Mouse (Mus musculus) right cerebral cortex, postnatal 4 days (tissue): Measurements from ENCODE around the gene Dpy19l1.

Experiments used
- DNase-seq: peaks from one replicate; pipeline ENCODE4 v3.0.0-alpha.2; 2022

The Dpy19l1 gene

GRCm38 (mm10) chr9:24467186-24467585, 35.8 kb downstream of the Dpy19l1 start:
- no peak for DNase-seq

- no peak for DNase-seq
Measured at GRCm38 (mm10) chr9:24466649-24467048, 36.3 kb downstream of the Dpy19l1 start.

GRCm38 (mm10) chr9:24461379-24461961, 41.5 kb downstream of the Dpy19l1 start:
- DNase-seq = no peak

GRCm38 (mm10) chr9:24453833-24454232, 49.1 kb downstream of the Dpy19l1 start:
- no peak for DNase-seq

GRCm38 (mm10) chr9:24450976-24451375, 52.0 kb downstream of the Dpy19l1 start:
- DNase-seq = no peak

GRCm38 (mm10) chr9:24450524-24450923, 52.4 kb downstream of the Dpy19l1 start:
- peak; percentile 15 for DNase-seq

GRCm38 (mm10) chr9:24434901-24435300, 68.0 kb downstream of the Dpy19l1 start:
- no peak for DNase-seq

- no peak for DNase-seq
Measured at GRCm38 (mm10) chr9:24429721-24430120, 73.2 kb downstream of the Dpy19l1 start.

GRCm38 (mm10) chr9:24425679-24426078, 77.3 kb downstream of the Dpy19l1 start:
- DNase-seq = no peak

- no peak for DNase-seq
Measured at GRCm38 (mm10) chr9:24423241-24423640, 79.7 kb downstream of the Dpy19l1 start.

- no peak for DNase-seq
Measured at GRCm38 (mm10) chr9:24421888-24422287, 81.1 kb downstream of the Dpy19l1 start.

- no peak for DNase-seq
Measured at GRCm38 (mm10) chr9:24421221-24421620, 81.7 kb downstream of the Dpy19l1 start.

GRCm38 (mm10) chr9:24420144-24420543, 82.8 kb downstream of the Dpy19l1 start:
- DNase-seq = no peak

GRCm38 (mm10) chr9:24418281-24418680, 84.7 kb downstream of the Dpy19l1 start:
- DNase-seq = no peak

- no peak for DNase-seq
Measured at GRCm38 (mm10) chr9:24411483-24411882, 91.5 kb downstream of the Dpy19l1 start.

- DNase-seq = no peak
Measured at GRCm38 (mm10) chr9:24410439-24410838, 92.5 kb downstream of the Dpy19l1 start.

GRCm38 (mm10) chr9:24407992-24408391, 94.9 kb downstream of the Dpy19l1 start:
- DNase-seq = no peak

GRCm38 (mm10) chr9:24394146-24394545, 108.8 kb downstream of the Dpy19l1 start:
- no peak for DNase-seq

GRCm38 (mm10) chr9:24390807-24391370, 112.1 kb downstream of the Dpy19l1 start:
- DNase-seq = peak; percentile 25

- DNase-seq = no peak
Measured at GRCm38 (mm10) chr9:24387230-24387629, 115.7 kb downstream of the Dpy19l1 start.

GRCm38 (mm10) chr9:24379321-24379720, 123.6 kb downstream of the Dpy19l1 start:
- DNase-seq = no peak

GRCm38 (mm10) chr9:24378848-24379247, 124.1 kb downstream of the Dpy19l1 start:
- DNase-seq = no peak
